Mouse (Mus musculus) forebrain, postnatal 0 days (tissue): ENCODE measurements around the gene Triobp. TPM values are rescaled to one million over a fixed set of nuclear protein-coding genes. Genes with fewer than 3 reads are reported as not detected.

Experiments used
- ATAC-seq: fragments of 200-750 bp; cut with Nextera tagmentation; 2 replicates; pipeline ENCODE4 v1.8.0; 2017; ENCODE audit warnings: mild to moderate bottlenecking, moderate library complexity
- DNase-seq: peaks from one replicate; pipeline ENCODE4 v3.0.0-alpha.2; 2015
- H3K27ac ChIP-seq: fragments of 300-500 bp; sonication (generic); 2 replicates; pipeline ENCODE4 v1.5.1; 2014; ENCODE audit warnings: low read depth, mild to moderate bottlenecking, antibody characterized with exemption, low read length, moderate library complexity, mixed read lengths
- H3K27me3 ChIP-seq: fragments of 300-500 bp; sonication (generic); 2 replicates; pipeline ENCODE4 v1.6.1; 2014; ENCODE audit warnings: mild to moderate bottlenecking, low read length, mixed read lengths; ENCODE audit not compliant: insufficient read depth
- H3K36me3 ChIP-seq: fragments of 300-500 bp; sonication (generic); 2 replicates; pipeline ENCODE4 v1.6.1; 2014; ENCODE audit warnings: mild to moderate bottlenecking, moderate library complexity; ENCODE audit not compliant: insufficient read depth
- H3K4me1 ChIP-seq: fragments of 300-500 bp; sonication (generic); 2 replicates; pipeline ENCODE4 v1.6.1; 2014; ENCODE audit warnings: antibody characterized with exemption; ENCODE audit not compliant: insufficient read depth
- H3K4me2 ChIP-seq: fragments of 300-500 bp; sonication (generic); 2 replicates; pipeline ENCODE4 v1.6.1; 2014; ENCODE audit warnings: low read depth, mild to moderate bottlenecking, moderate library complexity
- H3K4me3 ChIP-seq: fragments of 300-500 bp; sonication (generic); 2 replicates; pipeline ENCODE4 v1.5.1; 2014; ENCODE audit warnings: low read depth, low read length, mixed read lengths
- H3K9ac ChIP-seq: fragments of 300-500 bp; sonication (generic); 2 replicates; pipeline ENCODE4 v1.6.1; 2014; ENCODE audit warnings: mild to moderate bottlenecking
- H3K9me3 ChIP-seq: fragments of 300-500 bp; sonication (generic); 2 replicates; pipeline ENCODE4 v1.6.1; 2016; ENCODE audit warnings: low read length
- CTCF ChIP-seq: sonication (generic); IDR thresholded peaks from 2 replicates; pipeline ENCODE4 v1.5.1; 2016; ENCODE audit warnings: antibody characterized with exemption, control low read depth, low read depth
- WGBS: fragments of 180-500 bp; shearing (Covaris S2); extraction: QIAGEN DNeasy Blood & Tissue Kit; methylation state at CpG from one replicate; pipeline ENCODE4 v1.1.7; 2014; 5-methylcytosine and 5-hydroxymethylcytosine counted together
- polyA plus RNA-seq: library from polyadenylated mRNA; unstranded; fragments of >200 nt; fragmentation: Nextera tagmentation; extraction: Ambion mirVana; gene quantifications from 2 replicates; pipeline ENCODE4 v1.2.1, GENCODE M21; 2015
- total RNA-seq: library from RNA; depleted of rRNA; stranded (reverse); fragments of >200 nt; gene quantifications from 2 replicates; pipeline ENCODE4 v1.2.3, GENCODE M21; 2014

Triobp gene
- total and polyA plus RNA-seq, 2 experiments from 2014 or later = 30.5 to 36.7 TPM

- DNase-seq = peak; percentile 61
- no peaks in the 10 kb centered on the region for H3K9me3 ChIP-seq
- 21% methylated on average over 7 of the region's 7 CpGs for WGBS
- 0 out of 2 replicates have a peak, but pooled peaks cover 4% of the 10 kb centered on the region for H3K36me3 ChIP-seq
- no peak overlapping the region for H3K27ac ChIP-seq
- peaks cover 7% of the 10 kb centered on the region; the same call in 1 of the 2 replicates for H3K4me1 ChIP-seq
- TF ChIP-seq CTCF = peak; percentile 77
- H3K27me3 ChIP-seq = peaks cover 21% of the 10 kb centered on the region
- H3K4me2 ChIP-seq = no peak overlapping the region
- H3K9ac ChIP-seq = no peak overlapping the region
- H3K4me3 ChIP-seq = no peak overlapping the region
- ATAC-seq = peak; percentile 32; the same call in 1 of the 2 replicates
These were observed 91.3 kb downstream of the Triobp start for GRCm38 (mm10) chr15:79038853-79039252.

GRCm38 (mm10) chr15:79040501-79041416 lies 93.2 kb downstream of the Triobp start:
- H3K4me1 ChIP-seq = peaks cover 7% of the 10 kb centered on the region; the same call in 1 of the 2 replicates
- 0 out of 2 replicates have a peak overlapping the region, but pooled peaks have one; percentile 7 for H3K4me3 ChIP-seq
- ATAC-seq (no peak), DNase-seq (no peak)
- H3K27me3 ChIP-seq = peaks cover 21% of the 10 kb centered on the region
- no peak overlapping the region for H3K27ac ChIP-seq
- H3K9me3 ChIP-seq = no peaks in the 10 kb centered on the region
- H3K4me2 ChIP-seq = peak overlapping the region; percentile 40
- 22% methylated on average over 24 of the region's 24 CpGs for WGBS
- no peak overlapping the region for H3K9ac ChIP-seq
- no peaks in the 10 kb centered on the region for H3K36me3 ChIP-seq
- no peak for TF ChIP-seq CTCF

- ATAC-seq = no peak
- Histone ChIP-seq H3K4me1 (peaks cover 7% of the 10 kb centered on the region; the same call in 1 of the 2 replicates), H3K27ac (peak within 1 kb of the TSS; percentile 70), H3K4me3 (peak within 1 kb of the TSS; percentile 61), H3K9me3 (no peaks in the 10 kb centered on the region), H3K4me2 (peak within 1 kb of the TSS; percentile 85), H3K27me3 (peaks cover 21% of the 10 kb centered on the region), H3K36me3 (no peaks in the 10 kb centered on the region), H3K9ac (peak within 1 kb of the TSS; percentile 62)
- no peak for DNase-seq
- no peak for TF ChIP-seq CTCF
- 64% methylated on average over 6 of the region's 6 CpGs for WGBS
These were observed 94.1 kb downstream of the Triobp start, which contains the start of gene Galr3 for GRCm38 (mm10) chr15:79041585-79041984. Gene Galr3 (plus strand): TSS chr15:79041885.

GRCm38 (mm10) chr15:79042721-79043491 lies 95.4 kb downstream of the Triobp start:
- ATAC-seq = peak; percentile 87
- DNase-seq = peak; percentile 78
- H3K4me2 ChIP-seq = peak overlapping the region; percentile 85

GRCm38 (mm10) chr15:79044837-79045236 lies 97.3 kb downstream of the Triobp start:
- DNase-seq (no peak), ATAC-seq (no peak)
- no peak for TF ChIP-seq CTCF
- no peaks in the 10 kb centered on the region for H3K9me3 ChIP-seq
- peaks cover 7% of the 10 kb centered on the region; the same call in 1 of the 2 replicates for H3K4me1 ChIP-seq
- H3K4me2 ChIP-seq = no peak overlapping the region
- no peak overlapping the region for H3K27ac ChIP-seq
- peaks cover 21% of the 10 kb centered on the region for H3K27me3 ChIP-seq
- H3K4me3 ChIP-seq = no peak overlapping the region
- H3K36me3 ChIP-seq = no peaks in the 10 kb centered on the region
- 13% methylated on average over 4 of the region's 4 CpGs for WGBS
- no peak overlapping the region for H3K9ac ChIP-seq

More at GRCm38 (mm10) chr15:79042721-79043491, 95.4 kb downstream of the Triobp start:
- Histone ChIP-seq H3K27ac (peak overlapping the region; percentile 70), H3K9me3 (no peaks in the 10 kb centered on the region), H3K36me3 (no peaks in the 10 kb centered on the region), H3K4me3 (peak overlapping the region; percentile 61), H3K27me3 (peaks cover 21% of the 10 kb centered on the region), H3K9ac (peak overlapping the region; percentile 62), H3K4me1 (peaks cover 7% of the 10 kb centered on the region; the same call in 1 of the 2 replicates)
- 3% methylated on average over 100 of the region's 105 CpGs for WGBS
- peak; percentile 46 for TF ChIP-seq CTCF

GRCm38 (mm10) chr15:79048186-79048585 lies 100.7 kb downstream of the Triobp start:
- peaks cover 5% of the 10 kb centered on the region for H3K36me3 ChIP-seq
- peaks cover 3% of the 10 kb centered on the region; the same call in 1 of the 2 replicates for H3K27me3 ChIP-seq
- DNase-seq = no peak
- no peak for ATAC-seq
- H3K4me3 ChIP-seq = no peak overlapping the region
- H3K4me2 ChIP-seq = no peak overlapping the region
- H3K9me3 ChIP-seq = no peaks in the 10 kb centered on the region
- H3K4me1 ChIP-seq = 0 out of 2 replicates have a peak, but pooled peaks cover 3% of the 10 kb centered on the region
- TF ChIP-seq CTCF = no peak
- no peak overlapping the region for H3K9ac ChIP-seq
- whole genome bisulfite sequencing = 68% methylated on average over 4 of the region's 4 CpGs
- H3K27ac ChIP-seq = no peak overlapping the region
